Mouse (Mus musculus) spleen, postnatal 4 days (tissue): ENCODE measurements at regions not wholly inside any gene's neighbourhood (a gene's known extent, or its start where the extent isn't known, plus 50 kb on each side); places are given as distances from the start of the nearest gene placed in this dataset.

Experiments
- DNase-seq, 2 experiments: peaks; one replicate each; pipeline ENCODE4 v3.0.0; 2022; ENCODE audit warnings: low spot score in 2 of 2

DNA sequence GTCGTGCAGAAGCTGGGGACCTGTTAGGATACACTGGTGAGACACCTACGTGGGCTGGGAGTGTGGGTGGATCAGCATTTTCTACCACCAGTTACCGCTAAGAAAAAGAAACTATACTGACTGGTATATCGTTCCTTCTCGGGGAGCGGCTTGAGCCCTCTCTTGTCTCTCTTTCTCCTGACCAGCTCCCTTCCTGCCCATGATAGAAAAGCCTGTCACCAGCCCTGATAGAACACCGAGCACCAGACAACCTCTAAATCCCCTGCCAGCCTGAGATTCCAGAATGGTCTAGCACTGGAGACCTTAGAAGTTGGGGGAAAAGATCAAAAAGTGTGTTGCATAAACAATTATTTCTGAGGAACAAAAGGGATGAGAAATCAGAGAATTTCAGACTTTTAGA lies 76.3 kb upstream of the Kcnd3 start:
- DNase-seq = no peak

- DNase-seq = no peak
Measured at GRCm38 (mm10) chr3:105376346-105376745, 75.8 kb upstream of the Kcnd3 start.

DNA sequence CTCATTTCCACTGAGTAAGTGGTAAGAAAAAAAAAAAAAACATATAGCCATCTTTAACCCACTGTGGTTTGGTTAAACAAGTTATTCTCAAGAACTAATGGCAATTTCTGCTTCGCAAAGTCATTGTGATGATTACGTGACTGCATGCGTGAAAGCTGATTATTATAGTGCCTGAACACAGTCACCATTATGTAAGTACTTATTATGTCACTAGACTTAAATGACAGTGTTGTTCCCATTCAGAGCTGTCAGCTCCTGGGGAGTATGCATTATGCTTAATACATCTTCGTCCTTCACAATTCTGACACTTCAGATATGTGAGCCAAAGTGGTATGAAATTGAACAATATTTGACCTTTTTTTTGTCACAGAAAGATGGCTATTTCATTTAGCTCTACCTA lies 71.3 kb upstream of the Kcnd3 start:
- DNase-seq = no peak

GRCm38 (mm10) chr3:105392611-105393514 lies 59.3 kb upstream of the Kcnd3 start:
- peak in 1 of 2 experiments; percentile 31 for DNase-seq
